Mouse (Mus musculus) liver, embryonic 15.5 days (tissue): Measurements from ENCODE around the gene Otulinl. TPM values are rescaled to one million over a fixed set of nuclear protein-coding genes. Genes with fewer than 3 reads are reported as not detected.
"Not testable (repeated sequence)": the region's sequence is repeated elsewhere in the genome, so short reads cannot be mapped to it uniquely, and the experiment has no call there.

Experiments used
- ATAC-seq: fragments of 200-750 bp; cut with Nextera tagmentation; 2 replicates; pipeline ENCODE4 v1.8.0; 2017; ENCODE audit warnings: moderate number of reproducible peaks, mild to moderate bottlenecking, moderate library complexity; ENCODE audit not compliant: insufficient read depth
- H3K27ac ChIP-seq: fragments of 300-500 bp; sonication (generic); replicated peaks from 2 replicates; pipeline ENCODE4 v1.5.1; 2015; ENCODE audit warnings: mild to moderate bottlenecking, inconsistent platforms
- H3K27me3 ChIP-seq: fragments of 300-500 bp; sonication (generic); 2 replicates; pipeline ENCODE4 v1.6.1; 2015; ENCODE audit warnings: mild to moderate bottlenecking, inconsistent platforms
- H3K36me3 ChIP-seq: fragments of 300-500 bp; sonication (generic); replicated peaks from 2 replicates; pipeline ENCODE4 v1.6.1; 2015; ENCODE audit warnings: moderate library complexity, mild to moderate bottlenecking, inconsistent platforms
- H3K4me1 ChIP-seq: fragments of 300-500 bp; sonication (generic); replicated peaks from 2 replicates; pipeline ENCODE4 v1.6.1; 2015; ENCODE audit warnings: inconsistent platforms
- H3K4me2 ChIP-seq: fragments of 300-500 bp; sonication (generic); 2 replicates; pipeline ENCODE4 v1.6.1; 2015; ENCODE audit warnings: moderate library complexity, mild to moderate bottlenecking, inconsistent platforms
- H3K4me3 ChIP-seq: fragments of 300-500 bp; sonication (generic); replicated peaks from 2 replicates; pipeline ENCODE4 v1.5.1; 2015; ENCODE audit warnings: mild to moderate bottlenecking, inconsistent platforms
- H3K9ac ChIP-seq: fragments of 300-500 bp; sonication (generic); 2 replicates; pipeline ENCODE4 v1.6.1; 2015; ENCODE audit warnings: moderate library complexity, mild to moderate bottlenecking, inconsistent platforms
- H3K9me3 ChIP-seq: fragments of 300-500 bp; sonication (generic); replicated peaks from 2 replicates; pipeline ENCODE4 v1.6.1; 2016; ENCODE audit warnings: inconsistent platforms
- WGBS: fragments of 180-500 bp; shearing (Covaris S2); methylation state at CpG from one replicate; pipeline ENCODE4 v1.1.7; 2015; ENCODE audit warnings: mixed read lengths; ENCODE audit not compliant: insufficient replicate concordance; 5-methylcytosine and 5-hydroxymethylcytosine counted together
- polyA plus RNA-seq: library from polyadenylated mRNA; unstranded; fragments of >200 nt; fragmentation: Nextera tagmentation; extraction: Ambion mirVana; gene quantifications from 2 replicates; pipeline ENCODE4 v1.2.1, GENCODE M21; 2015

Gene Otulinl
- 11.1 and 12.0 TPM in 2 replicates for polyA plus RNA-seq

- no peaks in the 10 kb centered on the region for H3K9me3 ChIP-seq
- H3K27ac ChIP-seq, result 0 out of 2 replicates have a peak within 1 kb of the TSS, but pooled peaks have one; percentile 33
- 2% methylated on average over 59 of the region's 59 CpGs for WGBS
- H3K36me3 ChIP-seq, result no peaks in the 10 kb centered on the region
- peaks cover 13% of the 10 kb centered on the region for H3K4me1 ChIP-seq
- peak within 1 kb of the TSS; percentile 63 for H3K4me3 ChIP-seq
- H3K4me2 ChIP-seq, result peak within 1 kb of the TSS; percentile 87
- H3K27me3 ChIP-seq, result peaks cover 24% of the 10 kb centered on the region
- ATAC-seq, result peak; percentile 95
- H3K9ac ChIP-seq, result peak within 1 kb of the TSS; percentile 51; the same call in 1 of the 2 replicates
These were observed at the start of gene Otulinl for GRCm38 (mm10) chr15:27681419-27682187. Gene Otulinl (minus strand): TSS chr15:27681579.

- Histone ChIP-seq H3K27ac (no peak overlapping the region), H3K36me3 (no peaks in the 10 kb centered on the region), H3K9ac (no peak overlapping the region), H3K4me3 (no peak overlapping the region), H3K27me3 (no peaks in the 10 kb centered on the region), H3K4me1 (peaks cover 8% of the 10 kb centered on the region), H3K9me3 (no peaks in the 10 kb centered on the region), H3K4me2 (no peak overlapping the region)
- no peak for ATAC-seq
- 34% methylated on average over 6 of the region's 6 CpGs for WGBS
These were observed 44.8 kb upstream of the Otulinl start for GRCm38 (mm10) chr15:27726228-27726627.

GRCm38 (mm10) chr15:27724796-27725680 lies 43.7 kb upstream of the Otulinl start:
- no peaks in the 10 kb centered on the region for H3K27me3 ChIP-seq
- no peak overlapping the region for H3K4me3 ChIP-seq
- 15% methylated on average over 9 of the region's 9 CpGs for WGBS
- H3K4me2 ChIP-seq, result peak overlapping the region; percentile 36
- no peaks in the 10 kb centered on the region for H3K9me3 ChIP-seq
- H3K9ac ChIP-seq, result no peak overlapping the region
- ATAC-seq, result no peak
- H3K4me1 ChIP-seq, result peaks cover 8% of the 10 kb centered on the region
- H3K36me3 ChIP-seq, result no peaks in the 10 kb centered on the region
- no peak overlapping the region for H3K27ac ChIP-seq

GRCm38 (mm10) chr15:27724298-27724697 lies 42.9 kb upstream of the Otulinl start:
- Histone ChIP-seq H3K27me3 (no peaks in the 10 kb centered on the region), H3K9me3 (no peaks in the 10 kb centered on the region), H3K4me3 (no peak overlapping the region), H3K4me1 (peaks cover 8% of the 10 kb centered on the region), H3K27ac (no peak overlapping the region), H3K4me2 (peak overlapping the region; percentile 36), H3K36me3 (no peaks in the 10 kb centered on the region), H3K9ac (no peak overlapping the region)
- WGBS, result 13% methylated on average over 6 of the region's 6 CpGs
- no peak for ATAC-seq

- Histone ChIP-seq H3K9me3 (no peaks in the 10 kb centered on the region), H3K36me3 (no peaks in the 10 kb centered on the region), H3K27ac (no peak overlapping the region), H3K4me1 (peaks cover 8% of the 10 kb centered on the region), H3K4me3 (no peak overlapping the region), H3K27me3 (no peaks in the 10 kb centered on the region), H3K4me2 (0 out of 2 replicates have a peak overlapping the region, but pooled peaks have one; percentile 36), H3K9ac (no peak overlapping the region)
- ATAC-seq, result no peak
- WGBS, result 14% methylated on average over 6 of the region's 6 CpGs
These were observed 42.4 kb upstream of the Otulinl start for GRCm38 (mm10) chr15:27723746-27724145.

GRCm38 (mm10) chr15:27720297-27720696 lies 38.9 kb upstream of the Otulinl start:
- H3K27me3 ChIP-seq, H3K4me2 ChIP-seq, H3K4me1 ChIP-seq, ATAC-seq, H3K9ac ChIP-seq, H3K27ac ChIP-seq, H3K9me3 ChIP-seq, H3K36me3 ChIP-seq, H3K4me3 ChIP-seq: not testable (repeated sequence)
- 64% methylated on average over 8 of the region's 8 CpGs for WGBS

GRCm38 (mm10) chr15:27718668-27719067 lies 37.3 kb upstream of the Otulinl start:
- H3K9ac ChIP-seq, result no peak overlapping the region
- no peaks in the 10 kb centered on the region for H3K36me3 ChIP-seq
- WGBS, result 36% methylated on average over 7 of the region's 7 CpGs
- no peak overlapping the region for H3K4me3 ChIP-seq
- no peak for ATAC-seq
- no peaks in the 10 kb centered on the region for H3K27me3 ChIP-seq
- peaks cover 1% of the 10 kb centered on the region; the same call in 1 of the 2 replicates for H3K4me1 ChIP-seq
- H3K4me2 ChIP-seq, result no peak overlapping the region
- no peaks in the 10 kb centered on the region for H3K9me3 ChIP-seq
- no peak overlapping the region for H3K27ac ChIP-seq

- H3K9me3 ChIP-seq, result no peaks in the 10 kb centered on the region
- no peak for ATAC-seq
- no peak overlapping the region for H3K27ac ChIP-seq
- no peaks in the 10 kb centered on the region for H3K27me3 ChIP-seq
- H3K4me3 ChIP-seq, result no peak overlapping the region
- H3K4me2 ChIP-seq, result no peak overlapping the region
- H3K4me1 ChIP-seq, result no peaks in the 10 kb centered on the region
- no peak overlapping the region for H3K9ac ChIP-seq
- 16% methylated on average over 3 of the region's 3 CpGs for WGBS
- H3K36me3 ChIP-seq, result no peaks in the 10 kb centered on the region
These were observed 34.0 kb upstream of the Otulinl start for GRCm38 (mm10) chr15:27715331-27715730.

- H3K9ac ChIP-seq, result no peak overlapping the region
- WGBS, result 66% methylated on average over 9 of the region's 9 CpGs
- no peaks in the 10 kb centered on the region for H3K4me1 ChIP-seq
- no peak overlapping the region for H3K4me3 ChIP-seq
- no peak for ATAC-seq
- no peaks in the 10 kb centered on the region for H3K9me3 ChIP-seq
- no peak overlapping the region for H3K4me2 ChIP-seq
- H3K36me3 ChIP-seq, result no peaks in the 10 kb centered on the region
- H3K27me3 ChIP-seq, result no peaks in the 10 kb centered on the region
- no peak overlapping the region for H3K27ac ChIP-seq
These were observed 29.3 kb upstream of the Otulinl start for GRCm38 (mm10) chr15:27710698-27711097.

- Histone ChIP-seq H3K9ac (no peak overlapping the region), H3K4me3 (no peak overlapping the region), H3K4me1 (no peaks in the 10 kb centered on the region), H3K36me3 (no peaks in the 10 kb centered on the region), H3K27me3 (no peaks in the 10 kb centered on the region), H3K4me2 (no peak overlapping the region), H3K27ac (no peak overlapping the region), H3K9me3 (no peaks in the 10 kb centered on the region)
- WGBS, result 39% methylated on average over 7 of the region's 7 CpGs
- ATAC-seq, result peak; percentile 12; the same call in 1 of the 2 replicates
These were observed 27.7 kb upstream of the Otulinl start for GRCm38 (mm10) chr15:27708968-27709612.

- Histone ChIP-seq H3K4me1 (no peaks in the 10 kb centered on the region), H3K4me3 (no peak overlapping the region), H3K9ac (no peak overlapping the region), H3K36me3 (no peaks in the 10 kb centered on the region), H3K27ac (no peak overlapping the region), H3K27me3 (no peaks in the 10 kb centered on the region), H3K9me3 (no peaks in the 10 kb centered on the region), H3K4me2 (no peak overlapping the region)
- ATAC-seq, result no peak
- WGBS, result 19% methylated on average over 3 of the region's 3 CpGs
These were observed 27.1 kb upstream of the Otulinl start for GRCm38 (mm10) chr15:27708499-27708898.
